Mouse (Mus musculus) C2C12 (cell line): ENCODE measurements at regions not wholly inside any gene's neighbourhood (a gene's known extent, or its start where the extent isn't known, plus 50 kb on each side); places are given as distances from the start of the nearest gene placed in this dataset.
"Not testable (repeated sequence)": the region's sequence is repeated elsewhere in the genome, so short reads cannot be mapped to it uniquely, and the experiment has no call there.

Source experiments
- H3K27me3 ChIP-seq: one replicate; pipeline ENCODE4 v1.6.1; 2011; ENCODE audit not compliant: control insufficient read depth, insufficient read depth, insufficient read length
- H3K36me3 ChIP-seq: one replicate; pipeline ENCODE4 v1.6.1; 2011; ENCODE audit not compliant: control insufficient read depth, insufficient read depth
- H3K4me3 ChIP-seq: one replicate; pipeline ENCODE4 v1.5.1; 2011; ENCODE audit warnings: mild to moderate bottlenecking, control low read depth; ENCODE audit not compliant: poor library complexity, insufficient read depth, severe bottlenecking
- H3K79me2 ChIP-seq: one replicate; pipeline ENCODE4 v1.6.1; 2011; ENCODE audit not compliant: control insufficient read depth, insufficient read depth
- H3K79me3 ChIP-seq: one replicate; pipeline ENCODE4 v1.6.1; 2011; ENCODE audit warnings: low read depth, control low read depth
- H3ac ChIP-seq: one replicate; pipeline ENCODE3; 2011; ENCODE audit warnings: low read depth; ENCODE audit not compliant: control insufficient read depth, insufficient read length
- CEBPB ChIP-seq: IDR thresholded peaks from one replicate; pipeline ENCODE4 v1.6.1; 2011; ENCODE audit warnings: low read depth, mild to moderate bottlenecking, control low read depth, moderate library complexity
- CTCF ChIP-seq: IDR thresholded peaks from one replicate; pipeline ENCODE4 v1.5.1; 2011; ENCODE audit not compliant: control insufficient read depth, insufficient read depth, insufficient read length
- FOSL1 ChIP-seq: IDR thresholded peaks from one replicate; pipeline ENCODE4 v1.8.0; 2011; ENCODE audit warnings: mild to moderate bottlenecking, low read length; ENCODE audit not compliant: poor library complexity, insufficient read depth, severe bottlenecking
- MAX ChIP-seq: IDR thresholded peaks from one replicate; pipeline ENCODE4 v1.6.1; 2011; ENCODE audit warnings: mild to moderate bottlenecking, control low read depth
- MYOD1 ChIP-seq: IDR thresholded peaks from one replicate; pipeline ENCODE4 v1.6.1; 2011; ENCODE audit warnings: low read depth; ENCODE audit not compliant: control insufficient read depth, insufficient read length
- MYOG ChIP-seq: IDR thresholded peaks from one replicate; pipeline ENCODE4 v1.6.1; 2011; ENCODE audit not compliant: control insufficient read depth, insufficient read length; ENCODE audit errors: extremely low read depth
- USF1 ChIP-seq: IDR thresholded peaks from one replicate; pipeline ENCODE4 v1.6.1; 2011; ENCODE audit warnings: low read depth, mild to moderate bottlenecking, control low read depth, moderate library complexity

DNA sequence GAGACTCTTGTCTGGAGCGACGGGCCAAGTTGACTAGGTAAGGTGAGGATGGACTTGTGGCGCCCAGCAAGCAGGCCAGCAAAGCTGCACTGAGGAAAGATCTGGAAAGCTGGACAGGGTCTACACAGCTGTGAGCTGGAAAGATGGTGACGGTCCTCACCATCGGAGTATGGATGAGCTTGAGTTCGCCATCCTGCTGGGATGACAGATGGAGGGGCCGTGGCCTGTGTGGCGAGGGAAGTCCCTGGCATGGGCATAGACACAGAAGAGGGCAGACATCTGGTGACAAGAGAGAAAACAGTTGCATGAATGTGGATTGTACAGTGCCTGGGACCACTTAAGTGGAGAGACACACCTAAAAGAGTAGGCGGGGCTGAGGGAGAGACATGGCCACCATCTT lies 57.6 kb downstream of the Tmem270 start:
- Histone ChIP-seq H3K36me3 (no peaks in the 10 kb centered on the region), H3K27me3 (peaks cover 8% of the 10 kb centered on the region), H3K79me3 (no peaks in the 10 kb centered on the region), H3K4me3 (no peak overlapping the region), H3ac (no peak overlapping the region), H3K79me2 (no peaks in the 10 kb centered on the region)
- TF ChIP-seq FOSL1 (no peak), MYOD1 (no peak), CEBPB (no peak), CTCF (no peak), MYOG (no peak), USF1 (no peak), MAX (no peak)

DNA sequence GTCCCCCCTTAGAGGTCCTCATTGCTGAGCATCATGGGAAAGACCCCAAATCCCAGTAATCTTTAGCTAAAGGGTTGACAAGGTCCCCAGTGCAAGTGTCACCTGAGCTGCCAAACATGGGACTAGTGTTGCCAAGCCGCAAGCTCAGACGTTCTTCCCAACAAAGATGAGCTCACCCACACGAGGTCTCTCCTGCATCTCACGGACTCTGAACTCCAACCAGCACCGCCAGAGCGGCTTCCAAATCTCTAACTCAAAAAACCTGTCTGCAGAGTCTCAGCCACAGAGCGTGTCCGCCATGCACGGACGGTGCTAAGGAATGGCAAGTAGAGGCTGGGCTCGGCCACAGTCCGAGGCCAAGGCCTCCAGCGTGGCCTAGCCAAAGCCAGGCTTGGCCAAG lies 58.0 kb downstream of the Tmem270 start:
- no peaks in the 10 kb centered on the region for H3K79me3 ChIP-seq
- TF ChIP-seq MYOD1: no peak
- no peaks in the 10 kb centered on the region for H3K79me2 ChIP-seq
- no peaks in the 10 kb centered on the region for H3K36me3 ChIP-seq
- H3K4me3 ChIP-seq: no peak overlapping the region
- H3ac ChIP-seq: no peak overlapping the region
- H3K27me3 ChIP-seq: peaks cover 8% of the 10 kb centered on the region

DNA sequence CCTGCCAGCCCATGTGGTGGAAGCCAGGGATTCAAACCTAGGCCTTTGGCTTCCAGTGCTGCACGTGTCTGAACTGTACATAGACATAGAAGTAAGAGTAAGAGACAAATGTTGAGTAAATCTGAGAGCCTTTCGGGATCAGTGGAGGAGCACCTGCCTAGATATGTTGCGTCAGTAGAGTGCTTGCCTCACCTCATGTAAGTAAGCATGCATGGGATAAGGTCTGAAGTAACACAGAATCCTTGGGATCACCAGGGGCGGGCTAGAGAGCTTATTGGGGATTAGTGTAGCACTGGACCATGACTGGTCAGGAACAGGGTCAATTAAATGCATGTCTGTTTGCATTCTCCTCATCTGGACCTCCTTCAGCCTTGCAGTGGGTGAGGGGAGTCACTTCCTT lies 61.1 kb downstream of the Tmem270 start:
- H3ac ChIP-seq: no peak overlapping the region
- H3K79me2 ChIP-seq: no peaks in the 10 kb centered on the region
- TF ChIP-seq MYOD1 (no peak), USF1 (no peak), FOSL1 (no peak), MAX (no peak), MYOG (no peak), CEBPB (no peak), CTCF (no peak)
- H3K4me3 ChIP-seq: no peak overlapping the region
- H3K27me3 ChIP-seq: peaks cover 5% of the 10 kb centered on the region
- no peaks in the 10 kb centered on the region for H3K79me3 ChIP-seq
- no peaks in the 10 kb centered on the region for H3K36me3 ChIP-seq

DNA sequence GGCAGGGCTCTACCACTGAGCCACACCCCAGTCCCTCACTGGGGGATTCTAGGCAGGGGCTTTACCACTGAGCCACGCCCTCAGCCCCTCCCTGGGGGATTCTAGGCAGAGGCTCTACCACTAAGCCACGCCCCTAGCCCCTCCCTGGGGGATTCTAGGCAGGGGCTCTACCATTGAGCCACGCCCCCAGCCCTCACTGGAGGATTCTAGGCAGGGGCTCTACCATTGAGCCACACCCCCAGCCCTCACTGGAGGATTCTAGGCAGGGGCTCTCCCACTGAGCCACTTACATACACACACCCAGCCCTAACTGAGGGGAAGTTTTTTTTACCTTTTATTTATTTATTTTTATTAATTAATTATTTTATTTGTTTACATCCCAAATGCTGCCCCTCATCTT lies 62.3 kb downstream of the Tmem270 start:
- H3K79me3 ChIP-seq, H3ac ChIP-seq, H3K4me3 ChIP-seq, H3K79me2 ChIP-seq, H3K27me3 ChIP-seq, H3K36me3 ChIP-seq: not testable (repeated sequence)

DNA sequence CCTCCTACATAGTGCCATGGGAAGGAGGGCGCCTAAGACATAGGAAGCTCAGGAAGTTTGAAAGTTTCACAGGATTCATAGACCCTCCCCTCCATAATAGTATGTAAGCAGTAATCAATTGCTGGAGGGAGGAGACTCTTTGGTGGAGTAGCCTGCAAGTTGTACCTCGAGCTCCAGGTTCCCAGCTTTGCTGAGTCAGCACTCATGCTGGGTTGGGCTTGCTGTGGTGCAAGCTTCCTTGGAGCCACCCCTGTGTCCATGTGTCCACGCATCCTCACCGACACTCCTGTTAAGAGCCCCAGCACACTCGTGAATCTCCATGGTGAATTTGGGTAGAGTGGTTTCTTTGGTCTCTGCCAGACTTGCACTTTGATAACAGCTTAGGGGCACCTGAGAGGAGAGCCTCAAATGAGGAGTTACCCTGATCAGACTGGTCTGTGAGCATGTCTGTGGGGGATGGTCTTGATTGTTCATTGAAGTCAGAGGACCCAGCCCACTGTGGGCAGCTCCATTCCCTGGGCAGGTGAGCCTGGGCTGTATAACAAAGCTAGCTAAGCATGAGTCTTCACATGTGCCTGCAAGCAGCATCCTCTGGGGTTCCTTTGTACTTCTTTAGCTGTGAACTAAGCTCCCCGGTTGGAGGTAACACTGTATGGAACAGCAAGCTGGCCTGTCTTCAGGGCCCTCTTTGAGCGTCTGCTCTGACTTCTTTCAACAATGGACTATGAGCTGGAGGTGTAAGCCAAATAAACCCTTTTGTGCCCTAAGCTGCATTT lies 65.1 kb downstream of the Tmem270 start:
- TF ChIP-seq MYOG: no peak
- no peaks in the 10 kb centered on the region for H3K79me3 ChIP-seq
- no peaks in the 10 kb centered on the region for H3K27me3 ChIP-seq
- no peak overlapping the region for H3ac ChIP-seq
- no peaks in the 10 kb centered on the region for H3K36me3 ChIP-seq
- H3K79me2 ChIP-seq: no peaks in the 10 kb centered on the region
- no peak overlapping the region for H3K4me3 ChIP-seq

DNA sequence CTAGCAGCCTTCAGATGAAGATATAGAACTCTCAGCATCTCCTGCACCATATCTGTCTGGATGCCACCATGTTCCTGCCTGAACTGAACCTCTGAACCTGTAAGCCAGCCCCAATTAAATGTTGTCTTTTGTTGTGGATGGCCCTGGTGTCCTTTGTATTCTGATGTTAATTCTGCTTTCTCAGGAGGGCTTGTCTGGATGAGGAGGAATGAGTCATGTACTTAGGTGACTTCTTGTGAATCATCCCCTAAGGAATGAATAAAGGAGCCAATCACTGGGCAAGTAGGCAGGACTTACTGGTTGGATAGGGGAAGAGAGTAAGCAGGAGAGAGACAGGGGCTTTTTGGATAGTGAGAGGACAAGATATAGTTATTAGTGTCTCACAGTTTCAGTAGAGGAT lies 70.0 kb downstream of the Tmem270 start:
- H3K36me3 ChIP-seq: no peaks in the 10 kb centered on the region
- TF ChIP-seq MAX: no peak
- TF ChIP-seq CTCF: no peak
- no peak for TF ChIP-seq USF1
- TF ChIP-seq MYOG: no peak
- no peak for TF ChIP-seq MYOD1
- H3K79me2 ChIP-seq: no peaks in the 10 kb centered on the region
- H3K79me3 ChIP-seq: no peaks in the 10 kb centered on the region
- no peak overlapping the region for H3ac ChIP-seq
- H3K27me3 ChIP-seq: peaks cover 25% of the 10 kb centered on the region
- no peak overlapping the region for H3K4me3 ChIP-seq

DNA sequence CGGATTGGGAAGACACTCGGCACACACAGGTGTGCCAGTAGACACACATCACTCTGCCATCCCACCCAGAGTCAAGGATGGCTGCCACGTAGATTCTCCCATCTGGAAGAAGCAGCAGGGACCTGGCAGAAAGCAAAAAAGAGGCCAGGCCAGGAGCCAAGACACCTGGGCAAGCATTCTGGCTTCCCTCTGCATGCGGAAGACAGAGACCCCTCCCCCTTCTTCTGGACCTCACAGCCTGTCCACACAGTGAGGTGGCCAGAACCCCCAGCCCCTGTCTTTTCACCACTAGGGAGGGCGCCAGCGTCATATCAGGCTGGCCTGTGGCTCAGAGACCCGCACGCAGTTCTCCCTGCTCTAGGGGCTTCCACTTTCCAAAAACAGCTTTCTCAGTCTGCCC lies 73.6 kb downstream of the Tmem270 start:
- no peak for TF ChIP-seq MYOD1
- TF ChIP-seq CTCF: no peak
- TF ChIP-seq CEBPB: no peak
- TF ChIP-seq FOSL1: no peak
- TF ChIP-seq MAX: no peak
- no peak for TF ChIP-seq MYOG
- no peak for TF ChIP-seq USF1
- Histone ChIP-seq H3K27me3 (peaks cover 25% of the 10 kb centered on the region), H3K4me3 (no peak overlapping the region), H3ac (no peak overlapping the region), H3K79me3 (no peaks in the 10 kb centered on the region), H3K79me2 (no peaks in the 10 kb centered on the region), H3K36me3 (no peaks in the 10 kb centered on the region)
